Mouse (Mus musculus) lung, embryonic 14.5 days (tissue): Measurements from ENCODE around the gene Arl9. TPM values are rescaled to one million over a fixed set of nuclear protein-coding genes. Genes with fewer than 3 reads are reported as not detected.

Experiments
- ATAC-seq: fragments of 200-750 bp; cut with Nextera tagmentation; 2 replicates; pipeline ENCODE4 v1.8.0; 2017; ENCODE audit warnings: mild to moderate bottlenecking, moderate TSS enrichment, moderate library complexity; ENCODE audit not compliant: insufficient read depth
- DNase-seq: peaks from one replicate; pipeline ENCODE4 v3.0.0-alpha.2; 2015
- H3K27ac ChIP-seq: fragments of 300-500 bp; sonication (generic); 2 replicates; pipeline ENCODE4 v1.5.1; 2014; ENCODE audit warnings: low read depth, mild to moderate bottlenecking, moderate library complexity
- H3K27me3 ChIP-seq: fragments of 300-500 bp; sonication (generic); 2 replicates; pipeline ENCODE4 v1.6.1; 2014; ENCODE audit warnings: low read length, control low read depth; ENCODE audit not compliant: insufficient read depth
- H3K36me3 ChIP-seq: fragments of 300-500 bp; sonication (generic); 2 replicates; pipeline ENCODE4 v1.6.1; 2014; ENCODE audit warnings: control low read depth; ENCODE audit not compliant: insufficient read depth
- H3K4me1 ChIP-seq: fragments of 300-500 bp; sonication (generic); 2 replicates; pipeline ENCODE4 v1.6.1; 2014; ENCODE audit warnings: antibody characterized with exemption, control low read depth; ENCODE audit not compliant: insufficient read depth
- H3K4me2 ChIP-seq: fragments of 300-500 bp; sonication (generic); 2 replicates; pipeline ENCODE4 v1.6.1; 2014; ENCODE audit warnings: mild to moderate bottlenecking
- H3K4me3 ChIP-seq: fragments of 300-500 bp; sonication (generic); 2 replicates; pipeline ENCODE4 v1.5.1; 2014; ENCODE audit warnings: low read depth, low read length
- H3K9ac ChIP-seq: fragments of 300-500 bp; sonication (generic); 2 replicates; pipeline ENCODE4 v1.6.1; 2014
- H3K9me3 ChIP-seq: fragments of 300-500 bp; sonication (generic); 2 replicates; pipeline ENCODE4 v1.6.1; 2016; ENCODE audit warnings: low read depth, low read length, control low read depth
- CTCF ChIP-seq: IDR thresholded peaks from 2 replicates; pipeline ENCODE4 v1.5.1; 2016; ENCODE audit warnings: antibody characterized with exemption, low read depth
- WGBS: fragments of 180-500 bp; shearing (Covaris S2); extraction: QIAGEN DNeasy Blood & Tissue Kit; methylation state at CpG from one replicate; pipeline ENCODE4 v1.1.7; 2014; 5-methylcytosine and 5-hydroxymethylcytosine counted together
- polyA plus RNA-seq: library from polyadenylated mRNA; unstranded; fragments of >200 nt; fragmentation: Nextera tagmentation; extraction: Ambion mirVana; gene quantifications from 2 replicates; pipeline ENCODE4 v1.2.1, GENCODE M21; 2014

Gene Arl9
- 0.38 TPM in 1 of 2 replicates, not detected in the other for polyA plus RNA-seq

DNA sequence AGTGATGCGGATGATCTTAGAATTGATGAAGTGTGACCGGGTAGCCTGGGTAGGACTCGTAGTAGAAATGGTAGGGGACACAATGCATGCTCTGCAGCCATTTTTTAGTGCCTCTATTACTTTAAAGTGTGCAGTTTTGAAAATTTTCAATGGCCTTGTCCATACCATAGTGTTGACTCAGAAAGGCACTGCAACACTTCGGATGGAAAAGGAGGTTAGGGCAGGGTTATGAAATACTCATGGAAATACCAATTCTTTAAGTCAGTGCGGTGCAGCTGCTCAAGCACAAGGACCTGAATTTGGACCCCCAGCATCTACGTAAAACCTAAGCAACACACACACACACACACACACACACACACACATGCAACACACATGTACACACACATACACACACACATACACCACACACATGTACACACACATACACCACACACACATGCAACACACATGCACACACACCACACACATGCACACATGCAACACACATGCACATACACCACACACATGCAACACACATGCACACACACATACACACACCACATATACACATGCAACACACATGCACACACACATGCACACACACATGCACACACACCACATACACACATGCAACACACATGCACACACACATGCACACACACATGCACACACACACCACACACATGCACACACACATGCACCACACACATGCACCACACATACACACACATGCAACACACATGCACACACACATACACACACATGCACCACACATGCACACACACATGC lies at the start of gene Arl9:
Gene Arl9, plus strand, starts transcription at position 5 of the 771 bp plus-strand sequence.
- DNase-seq (no peak), ATAC-seq (no peak)
- 87% methylated on average over 6 of the region's 6 CpGs for WGBS
- Histone ChIP-seq H3K4me1 (no peaks in the 10 kb centered on the region), H3K27me3 (no peaks in the 10 kb centered on the region), H3K4me3 (no peak within 1 kb of the TSS), H3K4me2 (no peak within 1 kb of the TSS), H3K27ac (no peak within 1 kb of the TSS), H3K36me3 (peaks cover 15% of the 10 kb centered on the region), H3K9me3 (no peaks in the 10 kb centered on the region), H3K9ac (no peak within 1 kb of the TSS)
- TF ChIP-seq CTCF: no peak

DNA sequence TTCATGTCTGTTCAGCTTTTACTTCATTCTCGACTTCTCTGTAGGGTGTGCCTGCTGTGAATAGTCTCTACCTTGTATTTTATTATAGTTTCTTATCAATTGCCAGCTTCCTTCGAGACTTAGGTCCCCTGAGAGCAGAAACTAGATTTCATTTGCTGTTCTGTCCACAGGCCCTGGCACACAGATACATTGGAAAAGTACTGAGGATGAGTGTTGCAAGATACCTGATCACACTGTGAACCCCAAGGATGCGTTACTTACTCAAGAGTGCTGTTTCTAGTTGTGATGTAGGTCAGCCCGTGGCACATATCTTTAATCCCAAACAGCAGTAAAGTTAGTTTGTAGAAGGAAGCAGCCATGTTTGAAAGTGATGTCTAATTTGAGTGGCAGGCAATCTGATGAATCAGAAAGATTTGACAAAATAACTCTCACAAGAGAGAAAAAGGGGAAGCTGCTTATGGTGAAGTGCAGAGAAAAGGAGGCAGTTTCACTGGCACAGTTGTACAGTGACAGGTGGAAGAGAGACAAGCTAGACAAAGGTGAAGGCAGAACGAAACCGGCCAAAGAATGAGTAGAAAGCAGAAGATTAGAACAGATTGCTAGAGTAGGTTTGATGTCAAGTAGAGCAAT lies 49.5 kb upstream of the Arl9 start:
- Histone ChIP-seq H3K27me3 (no peaks in the 10 kb centered on the region), H3K9me3 (no peaks in the 10 kb centered on the region), H3K4me2 (no peak overlapping the region), H3K4me1 (peaks cover 10% of the 10 kb centered on the region), H3K4me3 (no peak overlapping the region), H3K36me3 (peaks cover 45% of the 10 kb centered on the region), H3K27ac (no peak overlapping the region), H3K9ac (no peak overlapping the region)
- WGBS: 85% methylated on average over 6 of the region's 6 CpGs
- ATAC-seq: no peak
- DNase-seq: no peak
- TF ChIP-seq CTCF: no peak

DNA sequence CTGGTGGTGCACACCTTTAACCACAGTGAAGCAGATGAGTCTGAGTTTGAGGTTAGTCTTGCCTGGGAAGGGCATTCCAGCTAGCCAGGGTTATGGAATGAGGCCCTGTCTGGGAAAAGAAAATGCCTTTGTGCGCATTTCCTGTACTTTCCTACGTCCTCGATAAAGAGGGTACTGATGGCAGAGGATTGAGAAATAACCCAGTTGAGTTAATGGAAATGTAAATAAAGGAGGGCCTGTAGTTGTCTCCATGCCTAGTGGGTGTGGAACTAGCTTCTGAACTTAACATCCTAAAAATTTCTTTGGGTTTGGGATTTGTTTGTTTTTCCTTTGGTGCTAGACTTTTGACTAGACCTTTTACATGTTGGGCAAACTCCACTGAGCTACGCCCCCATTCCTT lies 48.4 kb upstream of the Arl9 start:
- peaks cover 5% of the 10 kb centered on the region; the same call in 1 of the 2 replicates for H3K4me1 ChIP-seq
- no peaks in the 10 kb centered on the region for H3K27me3 ChIP-seq
- DNase-seq (no peak), ATAC-seq (no peak)
- no peak overlapping the region for H3K4me2 ChIP-seq
- no peak overlapping the region for H3K9ac ChIP-seq
- 68% methylated on average over 4 of the region's 4 CpGs for WGBS
- no peak overlapping the region for H3K4me3 ChIP-seq
- no peak overlapping the region; the same call in 1 of the 2 replicates for H3K27ac ChIP-seq
- peaks cover 55% of the 10 kb centered on the region for H3K36me3 ChIP-seq
- no peaks in the 10 kb centered on the region for H3K9me3 ChIP-seq
- no peak for TF ChIP-seq CTCF

DNA sequence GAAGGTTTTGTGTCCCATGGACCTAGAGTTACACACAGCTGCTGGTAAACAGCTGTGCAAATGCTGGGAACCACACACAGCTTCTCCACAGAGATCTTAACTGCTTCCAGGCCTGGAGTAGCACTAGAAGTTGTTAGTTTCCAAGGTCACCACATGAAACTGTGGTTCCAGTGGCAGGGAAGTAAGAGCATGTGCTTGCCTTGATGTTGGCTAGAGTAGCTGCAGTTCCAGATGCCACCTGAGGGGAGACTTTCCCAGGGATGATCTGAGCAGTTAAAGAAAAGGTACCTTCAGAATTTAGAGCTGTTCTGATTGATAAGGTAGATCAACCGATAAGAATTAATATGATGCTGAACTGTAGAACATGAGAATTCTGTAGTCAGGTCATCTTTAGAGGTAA lies 45.9 kb upstream of the Arl9 start:
- H3K9me3 ChIP-seq: no peaks in the 10 kb centered on the region
- ATAC-seq: no peak
- H3K36me3 ChIP-seq: peaks cover 79% of the 10 kb centered on the region
- no peaks in the 10 kb centered on the region for H3K4me1 ChIP-seq
- no peak overlapping the region for H3K27ac ChIP-seq
- TF ChIP-seq CTCF: no peak; the same call in 1 of the 2 replicates
- no peak for DNase-seq
- no peak overlapping the region for H3K9ac ChIP-seq
- H3K27me3 ChIP-seq: no peaks in the 10 kb centered on the region
- H3K4me3 ChIP-seq: no peak overlapping the region
- WGBS: 98% methylated on average over 1 of the region's 1 CpGs
- H3K4me2 ChIP-seq: no peak overlapping the region

DNA sequence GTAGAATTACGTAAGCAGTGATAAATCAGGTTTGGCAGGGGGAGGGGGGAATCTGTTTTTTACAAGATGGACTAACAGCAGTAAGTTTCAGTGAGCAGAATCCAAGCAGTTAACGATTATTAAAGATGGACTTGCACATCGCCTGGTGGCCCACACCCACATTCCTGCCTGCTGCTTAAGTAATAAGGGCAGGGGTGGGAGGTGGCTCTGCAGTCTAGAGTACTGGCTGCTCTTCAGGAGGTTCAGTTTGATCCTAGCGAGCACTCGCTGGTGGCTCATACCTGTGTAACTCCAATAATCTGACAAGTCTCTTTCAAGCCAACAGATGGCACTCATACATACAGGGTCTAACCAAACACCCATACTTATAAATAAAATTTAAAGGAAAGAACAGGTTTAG lies 44.3 kb upstream of the Arl9 start:
- H3K36me3 ChIP-seq: peaks cover 96% of the 10 kb centered on the region
- no peaks in the 10 kb centered on the region for H3K27me3 ChIP-seq
- no peak overlapping the region for H3K4me2 ChIP-seq
- WGBS: 79% methylated on average over 5 of the region's 5 CpGs
- TF ChIP-seq CTCF: no peak
- no peak overlapping the region for H3K27ac ChIP-seq
- ATAC-seq (no peak), DNase-seq (no peak)
- H3K4me3 ChIP-seq: no peak overlapping the region
- H3K4me1 ChIP-seq: no peaks in the 10 kb centered on the region
- H3K9me3 ChIP-seq: no peaks in the 10 kb centered on the region
- H3K9ac ChIP-seq: no peak overlapping the region

DNA sequence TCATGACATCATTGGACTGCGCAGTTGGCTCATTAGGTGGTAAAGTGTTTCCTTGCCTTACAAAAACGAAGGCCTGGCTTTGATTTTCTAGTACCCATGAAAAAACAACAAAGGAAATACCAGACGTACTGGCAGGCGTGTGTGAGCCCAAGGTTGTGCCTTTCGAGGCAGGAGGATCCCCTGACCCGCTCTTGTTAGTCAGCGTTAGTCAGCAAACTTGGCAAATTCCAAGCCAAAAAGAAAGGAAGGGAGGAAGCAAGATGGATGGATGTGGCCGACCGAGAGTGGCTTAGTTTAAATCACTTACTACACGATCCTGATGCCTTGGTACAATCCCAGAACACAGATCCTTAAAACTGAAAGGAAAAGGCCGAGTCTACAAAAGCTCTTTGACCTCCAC lies 41.3 kb upstream of the Arl9 start:
- Histone ChIP-seq H3K9ac (no peak overlapping the region), H3K27ac (no peak overlapping the region), H3K27me3 (no peaks in the 10 kb centered on the region), H3K4me1 (no peaks in the 10 kb centered on the region), H3K36me3 (peaks cover 96% of the 10 kb centered on the region), H3K9me3 (no peaks in the 10 kb centered on the region), H3K4me3 (no peak overlapping the region), H3K4me2 (no peak overlapping the region)
- TF ChIP-seq CTCF: no peak
- no peak for DNase-seq
- 76% methylated on average over 11 of the region's 11 CpGs for WGBS
- ATAC-seq: no peak

DNA sequence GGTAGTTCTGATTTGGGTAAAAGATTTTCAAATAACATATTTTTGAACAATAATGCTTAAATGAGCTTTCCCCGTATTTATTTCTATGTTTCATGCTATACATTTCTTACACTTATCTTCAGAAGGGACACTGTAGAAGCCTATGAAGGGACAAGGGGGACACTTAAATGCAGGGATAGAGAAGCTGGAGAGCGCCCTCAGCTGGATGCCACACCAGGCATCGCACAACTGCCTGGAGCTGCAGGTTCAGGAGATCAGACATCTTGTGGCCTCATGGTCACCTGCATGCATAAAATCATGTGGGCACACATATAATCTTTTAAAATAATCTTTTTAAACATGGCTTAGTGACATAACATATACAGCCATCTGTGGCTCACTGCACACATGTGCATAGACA lies 39.2 kb upstream of the Arl9 start:
- no peak overlapping the region for H3K9ac ChIP-seq
- TF ChIP-seq CTCF: no peak
- H3K27me3 ChIP-seq: no peaks in the 10 kb centered on the region
- DNase-seq (no peak), ATAC-seq (no peak)
- no peaks in the 10 kb centered on the region for H3K4me1 ChIP-seq
- WGBS: 90% methylated on average over 3 of the region's 3 CpGs
- H3K4me3 ChIP-seq: no peak overlapping the region
- no peak overlapping the region for H3K27ac ChIP-seq
- H3K4me2 ChIP-seq: no peak overlapping the region
- H3K36me3 ChIP-seq: peaks cover 94% of the 10 kb centered on the region
- no peaks in the 10 kb centered on the region for H3K9me3 ChIP-seq
